In genomic region chr3:36474421-36474820, GRCm38 (mm10) we compare ENCODE assay signal across 8 mouse cellular contexts. TPM values are rescaled to one million over a fixed set of nuclear protein-coding genes. Genes with fewer than 3 reads are reported as not detected.
DNase-seq lines count a peak whose midpoint lies in the region; ATAC-seq and TF ChIP-seq lines count a peak whose summit lies in the region.

No protein-coding gene starts in this region.

- H3K9ac ChIP-seq in heart, embryonic 15.5 days, result peak overlapping the region; percentile 87; the same call in 1 of the 2 replicates
- H3K9ac ChIP-seq in forebrain, embryonic 13.5 days, result no peak overlapping the region
- no peak overlapping the region for H3K9ac ChIP-seq in liver, embryonic 16.5 days (ENCODE audit: low read depth, low read length)

- DNase-seq in heart, adult 18-20 months, result no peak
- no peak for DNase-seq in left cerebral cortex, adult 11 months (ENCODE audit: low spot score)
- no peak for DNase-seq in left cerebral cortex, adult 8-10 months (ENCODE audit: low spot score in 2 of 2)
- DNase-seq in layer of hippocampus, adult 11-12 months (ENCODE audit: low spot score), result no peak

- TF ChIP-seq CTCF in C2C12 (IDR thresholded peaks at IDR 0.05; ENCODE audit: control insufficient read depth, insufficient read depth, insufficient read length), result no peak

- peaks cover 55% of the 10 kb centered on the region for H3K79me3 ChIP-seq in C2C12 (ENCODE audit: low read depth)

- peaks cover 72% of the 10 kb centered on the region for H3K79me2 ChIP-seq in C2C12 (ENCODE audit: control insufficient read depth, insufficient read depth)

- 72% methylated on average over 5 of the region's 5 CpGs for WGBS in heart, embryonic 15.5 days
- 79% methylated on average over 5 of the region's 5 CpGs for WGBS in forebrain, embryonic 13.5 days
- WGBS in liver, embryonic 16.5 days (ENCODE audit: insufficient replicate concordance), result 61% methylated on average over 5 of the region's 5 CpGs

- no peak for ATAC-seq in heart, embryonic 15.5 days (replicated peaks; ENCODE audit: insufficient number of reproducible peaks, insufficient read depth, low FRiP score, low read depth)
- ATAC-seq in forebrain, embryonic 13.5 days, result no peak
- ATAC-seq in liver, embryonic 16.5 days (ENCODE audit: low read depth), result no peak

- no peaks in the 10 kb centered on the region for H3K27me3 ChIP-seq in heart, embryonic 15.5 days
- H3K27me3 ChIP-seq in C2C12 (ENCODE audit: control insufficient read depth, insufficient read depth, insufficient read length), result no peaks in the 10 kb centered on the region
- H3K27me3 ChIP-seq in forebrain, embryonic 13.5 days, result 0 out of 2 replicates have a peak, but pooled peaks cover 2% of the 10 kb centered on the region
- no peaks in the 10 kb centered on the region for H3K27me3 ChIP-seq in liver, embryonic 16.5 days (ENCODE audit: control insufficient read depth, insufficient read depth, low read depth, low read length)

- H3K4me2 ChIP-seq in heart, embryonic 15.5 days, result peak overlapping the region; percentile 81
- peak overlapping the region; percentile 89 for H3K4me2 ChIP-seq in forebrain, embryonic 13.5 days
- peak overlapping the region; percentile 74 for H3K4me2 ChIP-seq in liver, embryonic 16.5 days (ENCODE audit: low read depth, low read length)

- H3K4me3 ChIP-seq in heart, embryonic 15.5 days, result peak overlapping the region; percentile 94
- H3K4me3 ChIP-seq in C2C12 (ENCODE audit: insufficient read depth, poor library complexity, severe bottlenecking), result peak overlapping the region; percentile 89
- H3K4me3 ChIP-seq in forebrain, embryonic 13.5 days, result peak overlapping the region; percentile 60; the same call in 1 of the 2 replicates
- H3K4me3 ChIP-seq in liver, embryonic 16.5 days (ENCODE audit: low read depth, low read length), result peak overlapping the region; percentile 68

- H3K27ac ChIP-seq in heart, embryonic 15.5 days, result peak overlapping the region; percentile 97
- H3K27ac ChIP-seq in forebrain, embryonic 13.5 days, result no peak overlapping the region
- H3K27ac ChIP-seq in liver, embryonic 16.5 days (ENCODE audit: low read length), result no peak overlapping the region

- no peaks in the 10 kb centered on the region; the same call in 1 of the 2 replicates for H3K36me3 ChIP-seq in heart, embryonic 15.5 days
- H3K36me3 ChIP-seq in C2C12 (ENCODE audit: control insufficient read depth, insufficient read depth), result peaks cover 18% of the 10 kb centered on the region
- H3K36me3 ChIP-seq in forebrain, embryonic 13.5 days (ENCODE audit: poor library complexity, severe bottlenecking), result no peaks in the 10 kb centered on the region
- no peaks in the 10 kb centered on the region for H3K36me3 ChIP-seq in liver, embryonic 16.5 days (ENCODE audit: control insufficient read depth, insufficient read depth)

- H3K4me1 ChIP-seq in heart, embryonic 15.5 days (replicated peaks), result peaks cover 53% of the 10 kb centered on the region
- peaks cover 16% of the 10 kb centered on the region for H3K4me1 ChIP-seq in forebrain, embryonic 13.5 days
- H3K4me1 ChIP-seq in liver, embryonic 16.5 days (ENCODE audit: control insufficient read depth, low read depth, low read length), result peaks cover 13% of the 10 kb centered on the region

- H3K9me3 ChIP-seq in heart, embryonic 15.5 days (replicated peaks), result no peaks in the 10 kb centered on the region
- no peaks in the 10 kb centered on the region for H3K9me3 ChIP-seq in forebrain, embryonic 13.5 days (replicated peaks)
- no peaks in the 10 kb centered on the region for H3K9me3 ChIP-seq in liver, embryonic 16.5 days (replicated peaks; ENCODE audit: control insufficient read depth, low read length)

- H3ac ChIP-seq in C2C12 (ENCODE audit: control insufficient read depth, insufficient read length, low read depth), result peak overlapping the region; percentile 10

TF ChIP-seq in C2C12, 6 proteins besides CTCF, POLR2A, EP300 and RAD21:
- TF ChIP-seq MYOG (IDR thresholded peaks at IDR 0.05; ENCODE audit: control insufficient read depth, extremely low read depth, insufficient read length) (no peak), USF1 (IDR thresholded peaks at IDR 0.05; ENCODE audit: low read depth) (peak; percentile 85)

RNA-seq across cellular contexts. Expression of gene Anxa5, which starts 1.3 kb away (rescaled TPM):
- polyA plus RNA-seq in heart, embryonic 15.5 days (2015; fragmentation: Nextera tagmentation; extraction: Ambion mirVana), result 359 and 472 TPM in 2 replicates
- total RNA-seq in heart, adult 18-20 months (2021), result 100 to 1,000 TPM; 128 to 134 TPM
- polyA plus RNA-seq in C2C12 (2012; fragmentation: generic; extraction: Trizol), result 441 TPM
- 45.4 and 50.5 TPM in 2 replicates for polyA plus RNA-seq in forebrain, embryonic 13.5 days (2015; fragmentation: Nextera tagmentation; extraction: Ambion mirVana)
- polyA plus RNA-seq in liver, embryonic 16.5 days (2015; fragmentation: Nextera tagmentation; extraction: Ambion mirVana), result 80.2 and 80.3 TPM in 2 replicates
- total RNA-seq in left cerebral cortex, adult 8-10 months (2022), result 10 to 100 TPM; 71.4 to 98.2 (median 85.5) TPM

RNA-seq across cellular contexts. Expression of gene 1810062G17Rik, which starts 1.3 kb away (rescaled TPM):
- polyA plus RNA-seq in heart, embryonic 15.5 days (2015; fragmentation: Nextera tagmentation; extraction: Ambion mirVana), result 0.92 and 1.6 TPM in 2 replicates
- total RNA-seq in heart, adult 18-20 months (2021), result not detected
- polyA plus RNA-seq in C2C12 (2012; fragmentation: generic; extraction: Trizol), result 0.33 TPM
- 0.18 and 0.39 TPM in 2 replicates for polyA plus RNA-seq in forebrain, embryonic 13.5 days (2015; fragmentation: Nextera tagmentation; extraction: Ambion mirVana)
- 0.96 and 1.1 TPM in 2 replicates for polyA plus RNA-seq in liver, embryonic 16.5 days (2015; fragmentation: Nextera tagmentation; extraction: Ambion mirVana)
- total RNA-seq in left cerebral cortex, adult 8-10 months (2022), result under 1 TPM in 1 of 4 experiments, not detected in 3; 0.50 TPM

RNA-seq across cellular contexts. Expression of gene Gm11549, which starts 47.2 kb away (rescaled TPM):
- polyA plus RNA-seq in heart, embryonic 15.5 days (2015; fragmentation: Nextera tagmentation; extraction: Ambion mirVana), result 0.46 and 0.60 TPM in 2 replicates
- not detected for total RNA-seq in heart, adult 18-20 months (2021)
- not detected for polyA plus RNA-seq in C2C12 (2012; fragmentation: generic; extraction: Trizol)
- 0.57 and 0.63 TPM in 2 replicates for polyA plus RNA-seq in forebrain, embryonic 13.5 days (2015; fragmentation: Nextera tagmentation; extraction: Ambion mirVana)
- not detected in 2 replicates for polyA plus RNA-seq in liver, embryonic 16.5 days (2015; fragmentation: Nextera tagmentation; extraction: Ambion mirVana)
- 10 to 100 TPM; 24.5 to 30.0 (median 28.1) TPM for total RNA-seq in left cerebral cortex, adult 8-10 months (2022)
